Mouse (Mus musculus): ENCODE measurements around the gene Olfr417. TPM values are rescaled to one million over a fixed set of nuclear protein-coding genes. Genes with fewer than 3 reads are reported as not detected.

Gene Olfr417
- polyA plus RNA-seq, 1 experiment from 2014 or later, result not detected

Other genes with a start within 250 kb of the Olfr417 start
- gene Olfr231, start 244.0 kb upstream of the Olfr417 start, polyA plus RNA-seq (2014; fragmentation: Nextera tagmentation; extraction: Ambion mirVana), result not detected in 2 replicates
- not detected in 2 replicates for gene Olfr424, start 233.6 kb upstream of the Olfr417 start, polyA plus RNA-seq (2014; fragmentation: Nextera tagmentation; extraction: Ambion mirVana)
- not detected in 2 replicates for gene Olfr420, start 209.5 kb upstream of the Olfr417 start, polyA plus RNA-seq (2014; fragmentation: Nextera tagmentation; extraction: Ambion mirVana)
- 0.27 and 0.38 TPM in 2 replicates for gene Spta1, start 192.3 kb upstream of the Olfr417 start, polyA plus RNA-seq (2014; fragmentation: Nextera tagmentation; extraction: Ambion mirVana)
- not detected in 2 replicates for gene Olfr419, start 113.1 kb upstream of the Olfr417 start, polyA plus RNA-seq (2014; fragmentation: Nextera tagmentation; extraction: Ambion mirVana)
- gene Mptx1, start 34.6 kb upstream of the Olfr417 start, polyA plus RNA-seq (2014; fragmentation: Nextera tagmentation; extraction: Ambion mirVana), result not detected in 2 replicates
- not detected in 2 replicates for gene Olfr248, start 25.9 kb downstream of the Olfr417 start, polyA plus RNA-seq (2014; fragmentation: Nextera tagmentation; extraction: Ambion mirVana)
- gene Olfr414, start 58.9 kb downstream of the Olfr417 start, polyA plus RNA-seq (2014; fragmentation: Nextera tagmentation; extraction: Ambion mirVana), result not detected in 2 replicates
- not detected in 2 replicates for gene Olfr220, start 77.0 kb downstream of the Olfr417 start, polyA plus RNA-seq (2014; fragmentation: Nextera tagmentation; extraction: Ambion mirVana)
- gene Fmn2, start 136.7 kb downstream of the Olfr417 start, polyA plus RNA-seq (2014; fragmentation: Nextera tagmentation; extraction: Ambion mirVana), result 2.3 and 2.8 TPM in 2 replicates

Data from stomach, embryonic 14.5 days (tissue).